Mouse (Mus musculus): ENCODE results near the gene Gm853.
A peak's percentile ranks its signal among the peaks of the same experiment; 100 is the strongest.
"Not testable (repeated sequence)": the region's sequence is repeated elsewhere in the genome, so short reads cannot be mapped to it uniquely, and the experiment has no call there.

Gm853 gene

GRCm38 (mm10) chr4:130222179-130222578 is at the start of gene Gm853:
Gene Gm853 (minus strand): TSS chr4:130222401.
- no peak for DNase-seq (ENCODE audit: low spot score)

- DNase-seq (ENCODE audit: low spot score): no peak
Measured at GRCm38 (mm10) chr4:130270611-130271347, 48.6 kb upstream of the Gm853 start.

GRCm38 (mm10) chr4:130270089-130270488 is 47.9 kb upstream of the Gm853 start:
- DNase-seq (ENCODE audit: low spot score): no peak

- DNase-seq (ENCODE audit: low spot score): no peak
Measured at GRCm38 (mm10) chr4:130268736-130269135, 46.5 kb upstream of the Gm853 start.

GRCm38 (mm10) chr4:130267069-130267468 is 44.9 kb upstream of the Gm853 start:
- no peak for DNase-seq (ENCODE audit: low spot score)

GRCm38 (mm10) chr4:130266601-130267000 is 44.4 kb upstream of the Gm853 start:
- no peak for DNase-seq (ENCODE audit: low spot score)

- peak; percentile 48 for DNase-seq (ENCODE audit: low spot score)
Measured at GRCm38 (mm10) chr4:130264698-130265349, 42.6 kb upstream of the Gm853 start.

GRCm38 (mm10) chr4:130264131-130264530 is 41.9 kb upstream of the Gm853 start:
- no peak for DNase-seq (ENCODE audit: low spot score)

GRCm38 (mm10) chr4:130260406-130260805 is 38.2 kb upstream of the Gm853 start:
- no peak for DNase-seq (ENCODE audit: low spot score)

- peak; percentile 95 for DNase-seq (ENCODE audit: low spot score)
Measured at GRCm38 (mm10) chr4:130252441-130253157, 30.4 kb upstream of the Gm853 start.

- DNase-seq (ENCODE audit: low spot score): no peak
Measured at GRCm38 (mm10) chr4:130251763-130252162, 29.6 kb upstream of the Gm853 start.

- DNase-seq (ENCODE audit: low spot score): no peak
Measured at GRCm38 (mm10) chr4:130251172-130251705, 29.0 kb upstream of the Gm853 start.

GRCm38 (mm10) chr4:130248636-130249035 is 26.4 kb upstream of the Gm853 start:
- DNase-seq (ENCODE audit: low spot score): no peak

- DNase-seq (ENCODE audit: low spot score): peak; percentile 81
Measured at GRCm38 (mm10) chr4:130246132-130246531, 23.9 kb upstream of the Gm853 start.

GRCm38 (mm10) chr4:130244749-130245148 is 22.5 kb upstream of the Gm853 start:
- no peak for DNase-seq (ENCODE audit: low spot score)

GRCm38 (mm10) chr4:130243621-130244020 is 21.4 kb upstream of the Gm853 start:
- not testable (repeated sequence) for DNase-seq (ENCODE audit: low spot score)

GRCm38 (mm10) chr4:130242956-130243355 is 20.8 kb upstream of the Gm853 start:
- DNase-seq (ENCODE audit: low spot score): no peak

- DNase-seq (ENCODE audit: low spot score): no peak
Measured at GRCm38 (mm10) chr4:130240695-130241094, 18.5 kb upstream of the Gm853 start.

GRCm38 (mm10) chr4:130237607-130238006 is 15.4 kb upstream of the Gm853 start:
- DNase-seq (ENCODE audit: low spot score): no peak

GRCm38 (mm10) chr4:130236361-130236760 is 14.2 kb upstream of the Gm853 start:
- DNase-seq (ENCODE audit: low spot score): no peak

- no peak for DNase-seq (ENCODE audit: low spot score)
Measured at GRCm38 (mm10) chr4:130224071-130224470, 1.9 kb upstream of the Gm853 start.

- DNase-seq (ENCODE audit: low spot score): no peak
Measured at GRCm38 (mm10) chr4:130220176-130220575, 2.0 kb downstream of the Gm853 start.

GRCm38 (mm10) chr4:130215392-130215791 is 6.8 kb downstream of the Gm853 start:
- no peak for DNase-seq (ENCODE audit: low spot score)
